Mouse (Mus musculus): ENCODE data around the gene Plcg2.

DNA sequence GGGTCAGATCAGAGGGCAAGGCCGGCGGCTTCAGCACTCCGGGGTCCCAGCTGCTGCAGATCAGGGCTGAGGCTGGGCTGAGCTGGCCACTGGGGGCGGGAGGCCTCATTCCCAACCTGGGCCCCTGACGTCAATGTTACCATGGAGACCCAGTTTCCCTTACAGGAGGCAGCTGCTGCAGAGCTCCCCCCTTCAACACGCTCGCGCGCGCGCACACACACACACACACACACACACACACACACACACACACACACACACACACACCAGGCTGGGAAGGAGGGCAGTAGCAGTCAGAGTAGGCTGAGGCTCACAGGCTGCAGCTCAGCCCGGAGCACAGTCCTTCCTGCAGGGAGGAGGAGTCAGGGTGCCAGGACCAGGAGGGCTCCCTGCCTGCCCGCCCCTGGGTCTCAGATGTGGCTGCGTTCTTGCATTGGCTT, 27.7 kb upstream of the Plcg2 start:
- TF ChIP-seq POLR2A (IDR thresholded peaks at IDR 0.05; ENCODE audit: extremely low read depth, insufficient read depth, low read length) (peak; percentile 53; the same call in 1 of the 2 replicates), CTCF (IDR thresholded peaks at IDR 0.05; ENCODE audit: extremely low read depth, insufficient read depth, low read length) (no peak)

Data from cortical plate, adult 2 months (tissue).